Mouse (Mus musculus) olfactory bulb, adult 2 months (tissue): ENCODE measurements around the gene Zfp82.

ENCODE experiments used
- CTCF ChIP-seq: fragments of 200-500 bp; IDR thresholded peaks from 2 replicates; pipeline ENCODE4 v1.5.1; 2012; ENCODE audit warnings: low read depth, mild to moderate bottlenecking, low read length, moderate library complexity; ENCODE audit not compliant: insufficient read depth
- POLR2A ChIP-seq: fragments of 200-500 bp; IDR thresholded peaks from 2 replicates; pipeline ENCODE4 v1.6.1; 2012; ENCODE audit warnings: mild to moderate bottlenecking, low read depth, low read length, moderate library complexity; ENCODE audit not compliant: insufficient read depth

- no peak for TF ChIP-seq CTCF
- TF ChIP-seq POLR2A = no peak
These were observed 38.4 kb downstream of the Zfp82 start for GRCm38 (mm10) chr7:30034331-30034730.
